Mouse (Mus musculus) cerebellum, adult 8-10 months (tissue): Measurements from ENCODE around the gene Ppp6r1.

Experiments used
- DNase-seq: peaks from one replicate; pipeline ENCODE4 v3.0.0; 2022

The Ppp6r1 gene

GRCm38 (mm10) chr7:4658912-4659551, at the start of gene Ppp6r1:
TSS of gene Ppp6r1 (minus strand) at chr7:4659019.
- peak; percentile 95 for DNase-seq

GRCm38 (mm10) chr7:4705098-4705497, 46.3 kb upstream of the Ppp6r1 start:
- DNase-seq = peak; percentile 49

GRCm38 (mm10) chr7:4703195-4703594, 44.4 kb upstream of the Ppp6r1 start:
- no peak for DNase-seq

- DNase-seq = no peak
These were observed 43.5 kb upstream of the Ppp6r1 start for GRCm38 (mm10) chr7:4702334-4702733.

GRCm38 (mm10) chr7:4693004-4693403, 34.2 kb upstream of the Ppp6r1 start:
- DNase-seq = no peak

GRCm38 (mm10) chr7:4690951-4691653, 32.3 kb upstream of the Ppp6r1 start:
- DNase-seq = peak; percentile 50

GRCm38 (mm10) chr7:4690387-4690786, 31.6 kb upstream of the Ppp6r1 start, which contains the start of gene Brsk1:
TSS of gene Brsk1 (plus strand) at chr7:4690604.
- peak; percentile 86 for DNase-seq

GRCm38 (mm10) chr7:4684632-4685417, 26.0 kb upstream of the Ppp6r1 start, which contains the start of gene Hspbp1:
TSS of gene Hspbp1 (minus strand) at chr7:4685068.
- peak; percentile 89 for DNase-seq

GRCm38 (mm10) chr7:4684203-4684602, 25.4 kb upstream of the Ppp6r1 start:
- DNase-seq = peak; percentile 41

- DNase-seq = no peak
These were observed 24.5 kb upstream of the Ppp6r1 start for GRCm38 (mm10) chr7:4683307-4683706.

- DNase-seq = no peak
These were observed 16.4 kb upstream of the Ppp6r1 start for GRCm38 (mm10) chr7:4675200-4675599.

- no peak for DNase-seq
These were observed 15.4 kb upstream of the Ppp6r1 start for GRCm38 (mm10) chr7:4674114-4674731.

GRCm38 (mm10) chr7:4671956-4672355, 13.1 kb upstream of the Ppp6r1 start:
- no peak for DNase-seq

- DNase-seq = no peak
These were observed 11.9 kb upstream of the Ppp6r1 start for GRCm38 (mm10) chr7:4670655-4671255.

- no peak for DNase-seq
These were observed 10.3 kb upstream of the Ppp6r1 start for GRCm38 (mm10) chr7:4669156-4669555.

- DNase-seq = no peak
These were observed 9.7 kb upstream of the Ppp6r1 start for GRCm38 (mm10) chr7:4668506-4668905.

GRCm38 (mm10) chr7:4666871-4667270, 8.1 kb upstream of the Ppp6r1 start:
- DNase-seq = no peak

GRCm38 (mm10) chr7:4663742-4664141, 4.9 kb upstream of the Ppp6r1 start:
- no peak for DNase-seq

GRCm38 (mm10) chr7:4663179-4663578, 4.4 kb upstream of the Ppp6r1 start:
- DNase-seq = no peak

GRCm38 (mm10) chr7:4659911-4660443, 1.2 kb upstream of the Ppp6r1 start:
- DNase-seq = no peak

- peak; percentile 39 for DNase-seq
These were observed 501 bp downstream of the Ppp6r1 start for GRCm38 (mm10) chr7:4658128-4658907.
